Mouse (Mus musculus) brain, embryonic 14.5 days (tissue): Measurements from ENCODE around the gene Hist2h2ab. TPM values are rescaled to one million over a fixed set of nuclear protein-coding genes. Genes with fewer than 3 reads are reported as not detected.
A peak's percentile ranks its signal among the peaks of the same experiment; 100 is the strongest.
"Not testable (repeated sequence)": the region's sequence is repeated elsewhere in the genome, so short reads cannot be mapped to it uniquely, and the experiment has no call there.

ENCODE experiments used
- DNase-seq: peaks from one replicate; pipeline ENCODE4 v3.0.0-alpha.2; 2011; ENCODE audit warnings: low read depth
- CTCF ChIP-seq: fragments of 200-500 bp; IDR thresholded peaks from 2 replicates; pipeline ENCODE4 v1.5.1; 2012; ENCODE audit warnings: inconsistent platforms, mild to moderate bottlenecking, moderate library complexity, borderline replicate concordance; ENCODE audit not compliant: insufficient read depth, insufficient read length; ENCODE audit errors: extremely low read depth
- POLR2A ChIP-seq: fragments of 200-500 bp; IDR thresholded peaks from 2 replicates; pipeline ENCODE4 v1.6.1; 2012; ENCODE audit warnings: mild to moderate bottlenecking, inconsistent platforms, borderline replicate concordance; ENCODE audit not compliant: poor library complexity, insufficient read depth, insufficient read length, severe bottlenecking; ENCODE audit errors: extremely low read depth
- polyA plus RNA-seq: library from polyadenylated mRNA; depleted of rRNA; stranded (reverse); fragments of >200 nt; gene quantifications from 2 replicates; pipeline ENCODE4 v1.2.3, GENCODE M21; 2012; rRNA removed

Gene Hist2h2ab
- polyA plus RNA-seq: 2.2 and 10.2 TPM in 2 replicates

DNA sequence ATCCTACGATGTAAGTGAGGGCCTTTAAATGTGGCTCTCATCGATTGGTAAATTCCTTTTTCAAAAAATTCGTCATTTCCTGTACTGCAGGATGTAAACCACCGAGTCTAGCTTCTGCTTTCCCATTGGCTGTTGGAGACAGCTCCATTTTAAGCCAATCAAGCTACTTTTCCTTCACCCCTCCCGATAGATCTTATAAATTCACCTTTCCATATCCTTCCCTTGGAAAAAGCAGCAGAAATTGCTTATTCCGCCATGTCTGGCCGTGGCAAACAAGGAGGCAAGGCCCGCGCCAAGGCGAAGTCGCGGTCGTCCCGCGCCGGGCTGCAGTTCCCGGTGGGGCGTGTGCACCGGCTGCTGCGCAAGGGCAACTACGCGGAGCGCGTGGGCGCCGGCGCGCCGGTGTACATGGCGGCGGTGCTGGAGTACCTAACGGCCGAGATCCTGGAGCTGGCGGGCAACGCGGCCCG is at the start of gene Hist2h2ab, which contains the start of gene Bola1:
Hist2h2ab (plus strand) TSS at position 205 of the 470 bp plus-strand sequence.
Bola1 (minus strand) TSS at position 49 of the 470 bp plus-strand sequence.
- TF ChIP-seq POLR2A (peak; percentile 58), CTCF (no peak)
- peak; percentile 98 for DNase-seq

- DNase-seq: no peak
- TF ChIP-seq POLR2A (no peak), CTCF (no peak)
Observed at GRCm38 (mm10) chr3:96170276-96170675, 49.4 kb upstream of the Hist2h2ab start.

GRCm38 (mm10) chr3:96170976-96171545 is 48.6 kb upstream of the Hist2h2ab start:
- no peak for DNase-seq
- TF ChIP-seq CTCF (no peak), POLR2A (no peak)

GRCm38 (mm10) chr3:96171583-96172196 is 48.0 kb upstream of the Hist2h2ab start:
- TF ChIP-seq POLR2A (no peak), CTCF (no peak)
- DNase-seq: no peak

GRCm38 (mm10) chr3:96172197-96173178 is 47.2 kb upstream of the Hist2h2ab start, which contains the start of gene Sf3b4:
Gene Sf3b4, plus strand, starts transcription at chr3:96172332.
- DNase-seq: peak; percentile 98
- TF ChIP-seq POLR2A: peak; percentile 78; the same call in 1 of the 2 replicates
- no peak for TF ChIP-seq CTCF

DNA sequence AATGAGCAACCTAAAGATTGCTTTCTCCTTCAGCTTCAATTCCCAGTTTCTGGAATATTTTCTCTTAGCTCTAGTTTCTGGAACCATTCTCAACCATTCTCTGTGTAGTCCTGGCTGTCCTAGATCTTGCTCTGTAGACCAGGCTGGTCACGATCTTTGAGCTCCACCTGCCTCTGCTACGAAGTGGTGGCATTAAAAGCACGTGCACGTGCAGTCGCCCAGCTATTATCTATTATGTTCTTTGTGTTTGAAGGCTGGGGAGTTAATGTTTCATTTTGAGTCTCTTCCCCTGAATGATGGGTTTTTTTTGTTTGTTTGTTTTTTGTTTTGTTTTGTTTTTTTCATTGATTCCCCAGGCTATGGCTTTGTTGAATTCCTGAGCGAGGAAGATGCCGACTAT is 46.5 kb upstream of the Hist2h2ab start:
- TF ChIP-seq CTCF (no peak), POLR2A (no peak)

GRCm38 (mm10) chr3:96174042-96174441 is 45.6 kb upstream of the Hist2h2ab start:
- DNase-seq: not testable (repeated sequence)

More for the DNA sequence above, 46.5 kb upstream of the Hist2h2ab start:
- no peak for DNase-seq

DNA sequence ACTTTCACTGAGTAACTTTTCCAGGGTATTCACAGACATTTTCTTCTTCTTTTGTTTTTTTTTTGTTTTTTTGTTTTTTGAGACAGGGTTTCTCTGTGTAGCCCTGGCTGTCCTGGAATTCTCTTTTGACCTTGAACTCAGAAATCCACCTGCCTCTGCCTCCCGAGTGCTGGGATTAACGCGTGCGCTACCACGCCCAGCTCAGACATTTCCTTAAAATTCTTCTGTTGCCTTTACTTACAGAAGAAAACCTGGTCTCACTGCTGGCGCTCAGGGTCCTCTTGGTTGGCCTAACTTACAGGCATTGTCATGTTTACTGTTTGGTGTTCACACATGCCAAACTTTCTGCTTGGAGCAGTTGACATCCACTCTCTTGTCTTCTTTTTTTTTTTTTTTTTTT is 44.4 kb upstream of the Hist2h2ab start:
- DNase-seq: no peak
- TF ChIP-seq POLR2A (no peak), CTCF (no peak)

GRCm38 (mm10) chr3:96178427-96178826 is 41.2 kb upstream of the Hist2h2ab start:
- TF ChIP-seq POLR2A: no peak
- TF ChIP-seq CTCF: no peak
- no peak for DNase-seq

- no peak for DNase-seq
- TF ChIP-seq CTCF: no peak
- TF ChIP-seq POLR2A: no peak
Observed at GRCm38 (mm10) chr3:96178902-96179301, 40.8 kb upstream of the Hist2h2ab start.

DNA sequence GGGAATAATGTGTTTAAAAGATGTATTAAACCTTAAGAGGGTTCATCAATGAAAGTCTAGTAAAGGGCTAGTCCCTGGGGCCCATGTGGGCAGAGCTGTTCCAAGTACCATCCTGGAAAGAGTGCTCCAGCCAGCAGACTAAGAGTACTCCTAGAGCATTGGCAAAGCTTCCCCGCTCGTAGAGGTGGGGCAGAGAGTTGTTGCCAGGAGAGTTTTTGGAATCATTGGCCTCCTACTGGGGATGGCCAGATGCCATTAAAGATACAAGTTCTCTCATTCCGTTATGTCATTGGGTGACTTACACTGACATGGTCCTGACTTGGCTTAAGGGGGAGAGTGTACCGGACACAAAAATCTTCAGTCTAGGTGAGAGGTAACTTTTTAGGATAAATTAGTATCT is 40.1 kb upstream of the Hist2h2ab start:
- DNase-seq: no peak
- TF ChIP-seq POLR2A (no peak), CTCF (no peak)

DNA sequence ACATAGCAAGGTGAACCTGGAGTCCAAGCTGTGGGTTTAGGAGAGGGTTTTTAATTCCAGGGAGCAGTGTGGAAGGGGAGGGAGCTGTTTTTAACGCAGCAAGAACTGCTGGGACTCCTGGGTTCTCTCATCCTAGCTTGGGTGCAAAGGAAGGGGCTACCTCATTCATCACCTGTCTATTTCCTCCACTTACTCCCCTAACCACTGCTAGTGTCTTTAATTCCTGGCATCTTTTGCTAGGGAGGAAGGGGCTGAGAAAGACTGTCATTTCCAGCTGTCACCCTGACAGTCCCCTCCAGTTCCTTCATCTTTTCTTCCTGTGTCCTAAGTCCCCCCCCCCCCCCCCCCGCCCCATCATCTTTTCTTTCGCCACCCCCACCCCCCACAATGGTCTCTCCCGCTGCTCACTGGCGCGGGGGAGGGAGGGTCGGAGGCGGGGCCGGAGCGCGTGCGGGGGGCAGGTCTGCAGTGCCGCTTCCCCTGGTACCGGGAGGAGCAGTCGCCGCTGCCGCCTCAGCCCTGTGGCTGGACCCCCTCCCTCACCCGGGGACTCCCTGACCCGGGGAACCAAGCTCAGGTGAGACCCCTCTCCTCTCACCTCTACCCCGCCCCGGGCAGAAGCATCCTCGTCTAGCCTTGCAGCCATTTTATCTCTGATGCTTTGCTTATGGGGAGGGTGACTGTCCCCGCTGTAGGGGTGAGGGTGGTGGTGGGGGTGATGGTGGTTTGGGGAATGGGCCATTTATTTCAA is 38.8 kb upstream of the Hist2h2ab start, which contains the start of gene Sv2a:
Sv2a (plus strand) TSS at position 425 of the 751 bp plus-strand sequence.
- DNase-seq: peak; percentile 83
- TF ChIP-seq POLR2A (peak; percentile 29; the same call in 1 of the 2 replicates), CTCF (no peak)
